Mouse (Mus musculus) thymus, postnatal 36 days (tissue): ENCODE data around the gene Rexo1.
A peak's percentile ranks its signal among the peaks of the same experiment; 100 is the strongest.
"Not testable (repeated sequence)": the region's sequence is repeated elsewhere in the genome, so short reads cannot be mapped to it uniquely, and the experiment has no call there.

ENCODE experiments used
- DNase-seq, 2 experiments: peaks; one replicate each; pipeline ENCODE4 v3.0.0; 2022; ENCODE audit warnings: mixed read lengths in 2 of 2

Rexo1 gene

DNA sequence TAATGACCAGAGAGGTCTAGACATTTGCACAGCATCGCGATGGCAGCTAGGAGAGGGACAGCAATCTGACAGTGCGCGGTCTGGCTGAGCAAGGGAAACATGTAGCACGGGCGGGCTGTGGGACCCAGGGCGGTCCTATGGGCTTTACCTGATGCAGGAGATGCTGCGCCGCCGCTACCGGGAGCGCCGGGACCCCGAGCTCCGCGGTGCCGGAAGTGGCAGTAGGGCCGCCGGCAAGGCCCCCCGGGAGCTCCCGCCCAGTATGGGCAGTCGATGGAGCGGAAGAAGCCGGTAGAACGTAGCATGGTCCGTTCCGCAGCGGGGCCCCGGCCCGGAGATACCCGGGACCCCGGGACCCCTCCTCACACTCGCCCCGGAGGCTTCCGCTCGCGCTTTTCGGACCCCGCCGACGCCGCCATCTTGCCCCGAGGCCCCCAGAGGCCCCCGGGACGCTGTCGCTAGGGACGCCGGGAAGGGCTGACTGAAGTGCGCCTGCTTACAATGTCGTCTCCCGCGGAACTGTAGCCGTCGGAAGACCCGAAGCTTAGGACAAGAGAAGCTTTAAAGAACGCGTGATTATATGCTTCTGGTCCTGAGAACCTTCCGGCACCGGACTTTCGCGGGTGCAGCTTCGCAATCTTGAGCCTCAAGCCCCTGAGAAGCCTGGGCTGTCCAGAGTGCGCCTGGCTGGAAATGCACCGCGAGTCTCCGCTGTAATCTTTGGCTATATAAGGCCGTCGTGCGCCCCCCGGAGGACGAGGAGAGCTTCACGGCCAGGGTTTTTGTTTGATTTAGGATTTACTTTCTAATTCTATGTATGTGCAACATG lies at the start of gene Rexo1:
TSS of gene Rexo1 (minus strand) at position 445 of the 829 bp plus-strand sequence.
- peak; percentile 92 to 95 for DNase-seq

DNA sequence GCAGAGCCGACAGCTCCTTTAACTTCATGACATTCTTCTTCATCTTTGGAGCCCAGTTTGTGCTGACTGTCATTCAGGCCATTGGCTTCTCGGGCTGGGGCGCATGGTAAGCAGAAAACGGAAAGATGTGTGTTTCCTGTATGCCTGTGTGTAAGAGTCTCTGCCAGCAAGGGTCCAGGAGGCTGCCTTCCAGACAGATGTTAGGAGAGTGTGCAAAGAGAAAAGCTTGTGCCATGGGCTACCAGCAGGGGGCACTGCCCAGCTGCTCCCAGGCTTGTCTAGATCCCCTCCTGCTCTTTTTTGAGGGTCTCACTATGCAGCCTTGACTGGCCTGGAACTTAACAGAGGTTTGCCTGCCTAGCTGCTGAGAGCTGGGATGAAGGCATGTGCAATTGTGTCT lies 49.7 kb upstream of the Rexo1 start:
- peak; percentile 81 to 85 for DNase-seq

DNA sequence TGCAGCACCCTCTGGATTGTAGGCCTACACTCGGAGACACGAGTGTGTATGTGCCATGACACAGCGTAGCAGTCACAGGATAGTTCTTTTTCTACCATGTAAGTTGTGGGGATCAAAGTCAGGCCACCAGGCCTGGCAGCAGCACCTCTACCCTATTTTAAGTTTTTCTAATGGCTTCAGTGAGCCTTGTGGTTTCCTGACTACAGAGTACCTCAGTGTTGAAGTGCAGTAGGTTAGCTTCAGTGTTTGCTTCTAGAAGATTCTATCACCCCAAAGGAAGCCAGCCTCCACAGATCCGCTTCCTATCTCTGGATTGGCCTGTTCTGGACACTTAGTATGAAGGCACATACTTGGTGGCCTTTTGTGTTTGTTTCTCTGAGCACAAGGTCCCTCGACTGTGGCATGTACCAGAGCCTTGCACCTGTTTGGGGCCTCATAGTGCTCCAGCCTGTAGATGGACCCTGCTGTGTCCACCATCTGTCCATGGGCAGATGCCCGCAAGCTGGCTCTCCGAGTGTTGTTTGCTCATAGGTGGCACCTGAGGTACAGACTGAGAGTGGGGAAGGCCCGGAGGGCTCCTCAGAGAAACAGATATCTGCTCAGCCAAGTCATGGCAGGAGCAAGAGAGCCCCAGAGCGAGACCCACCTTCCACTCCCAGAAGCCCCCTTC lies 48.9 kb upstream of the Rexo1 start:
- no peak for DNase-seq

DNA sequence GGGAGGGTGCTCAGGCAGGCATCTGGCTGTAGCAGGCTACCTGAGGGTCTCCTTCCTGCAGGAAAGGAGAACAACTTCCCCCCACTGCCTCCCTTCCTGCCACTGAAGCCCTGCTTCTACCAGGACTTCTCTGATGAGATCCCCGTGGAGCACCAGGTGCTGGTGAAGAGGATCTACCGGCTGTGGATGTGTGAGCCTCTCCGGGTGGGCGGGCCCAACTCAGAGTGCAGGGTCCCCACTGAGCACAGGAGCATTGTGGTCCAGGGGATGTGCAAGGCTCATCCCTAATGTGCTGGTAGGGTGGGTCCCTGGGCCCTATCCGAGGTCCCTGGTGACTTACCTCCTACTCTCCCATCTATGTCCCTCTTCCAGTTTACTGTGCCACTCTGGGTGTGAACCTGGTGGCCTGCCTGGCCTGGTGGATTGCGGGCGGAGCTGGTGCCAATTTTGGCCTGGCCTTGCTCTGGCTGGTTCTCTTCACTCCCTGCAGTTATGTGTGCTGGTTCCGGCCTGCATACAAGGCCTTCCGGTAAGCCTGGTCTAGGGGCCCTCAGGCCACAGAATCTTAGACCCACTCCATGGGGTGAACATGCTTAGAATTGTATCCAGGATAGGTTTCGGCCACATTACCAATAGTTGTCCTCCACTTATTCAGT lies 48.0 kb upstream of the Rexo1 start:
- peak in 1 of 2 experiments; percentile 13 for DNase-seq

DNA sequence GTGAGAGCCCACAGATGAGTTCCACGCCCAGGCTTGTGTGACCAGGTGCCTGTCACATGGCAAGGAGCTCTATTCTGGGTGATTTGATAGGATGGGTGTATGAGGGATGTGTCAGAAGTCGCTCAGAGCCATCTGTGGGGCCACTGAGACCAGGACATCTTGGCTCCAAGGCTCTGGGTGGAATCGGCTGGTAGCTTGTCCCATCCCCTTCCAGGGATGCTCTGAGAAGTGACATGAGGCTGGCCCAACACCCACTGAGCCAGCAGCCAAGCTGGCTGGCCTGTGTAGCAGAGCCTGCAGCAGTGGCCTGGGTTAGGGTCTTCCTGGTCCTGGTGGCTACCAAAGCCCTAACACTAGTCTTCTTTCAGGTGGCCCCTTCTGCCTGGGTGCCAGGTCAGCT lies 47.1 kb upstream of the Rexo1 start:
- DNase-seq: peak in 1 of 2 experiments; percentile 4

DNA sequence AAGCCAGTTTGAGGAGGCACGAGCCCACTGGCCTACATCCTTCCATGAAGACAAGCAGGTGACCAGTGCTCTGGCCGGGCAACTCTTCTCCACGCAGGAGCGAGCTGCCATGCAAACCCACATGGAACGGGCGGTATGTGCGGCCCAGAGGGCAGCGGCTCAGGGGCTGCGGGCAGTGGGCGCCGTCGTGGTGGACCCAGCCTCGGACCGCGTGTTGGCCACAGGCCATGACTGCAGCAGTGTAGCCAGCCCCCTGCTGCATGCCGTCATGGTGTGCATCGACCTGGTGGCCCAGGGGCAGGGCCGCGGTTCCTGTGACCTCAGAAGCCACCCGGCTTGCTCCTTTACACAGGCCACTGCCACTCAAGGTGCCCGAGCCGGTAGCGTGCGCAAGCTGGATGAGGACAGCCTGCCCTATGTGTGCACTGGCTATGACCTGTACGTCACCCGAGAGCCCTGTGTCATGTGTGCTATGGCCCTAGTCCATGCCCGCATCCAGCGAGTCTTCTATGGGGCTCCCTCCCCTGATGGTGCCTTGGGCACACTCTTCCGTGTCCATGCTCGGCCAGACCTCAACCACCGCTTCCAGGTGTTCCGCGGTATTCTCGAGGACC lies 45.5 kb upstream of the Rexo1 start:
- DNase-seq: peak in 1 of 2 experiments; percentile 43

DNA sequence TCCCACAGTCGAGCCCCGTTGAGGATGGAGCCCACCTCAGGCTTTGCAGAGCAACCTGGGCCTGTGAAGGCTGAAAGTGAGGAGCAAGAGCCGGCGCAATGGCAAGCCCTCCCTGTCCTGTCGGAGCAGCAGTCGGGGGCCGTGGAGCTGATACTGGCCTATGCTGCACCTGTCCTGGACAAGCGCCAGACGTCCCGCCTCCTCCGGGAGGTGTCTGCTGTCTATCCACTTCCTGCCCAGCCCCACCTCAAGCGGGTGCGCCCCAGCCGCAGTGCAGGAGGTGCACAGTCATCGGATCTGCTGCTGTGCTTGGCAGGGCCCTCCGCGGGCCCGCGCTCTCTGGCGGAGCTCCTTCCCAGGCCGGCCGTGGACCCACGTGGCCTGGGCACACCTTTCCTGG lies 44.9 kb upstream of the Rexo1 start:
- peak; percentile 59 to 81 for DNase-seq

DNA sequence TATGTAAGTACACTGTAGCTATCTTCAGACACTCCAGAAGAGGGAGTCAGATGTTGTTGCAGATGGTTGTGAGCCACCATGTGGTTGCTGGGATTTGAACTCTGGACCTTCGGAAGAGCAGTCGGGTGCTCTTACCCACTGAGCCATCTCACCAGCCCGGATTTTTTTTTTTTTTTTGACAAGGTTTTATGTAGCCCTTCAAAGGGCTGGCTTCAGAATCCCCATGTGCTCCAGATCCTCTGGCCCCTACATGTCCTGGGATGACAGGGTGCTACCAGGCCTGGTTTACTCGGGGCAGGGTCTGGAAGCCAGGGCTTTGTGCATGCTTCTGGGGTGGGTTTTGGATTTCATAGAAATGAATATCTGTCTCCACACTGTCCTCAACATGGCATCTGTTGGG lies 44.4 kb upstream of the Rexo1 start, which contains the start of gene Gm49322:
TSS of gene Gm49322 (plus strand) at position 301 of the 400 bp plus-strand sequence.
- DNase-seq: not testable (repeated sequence)

DNA sequence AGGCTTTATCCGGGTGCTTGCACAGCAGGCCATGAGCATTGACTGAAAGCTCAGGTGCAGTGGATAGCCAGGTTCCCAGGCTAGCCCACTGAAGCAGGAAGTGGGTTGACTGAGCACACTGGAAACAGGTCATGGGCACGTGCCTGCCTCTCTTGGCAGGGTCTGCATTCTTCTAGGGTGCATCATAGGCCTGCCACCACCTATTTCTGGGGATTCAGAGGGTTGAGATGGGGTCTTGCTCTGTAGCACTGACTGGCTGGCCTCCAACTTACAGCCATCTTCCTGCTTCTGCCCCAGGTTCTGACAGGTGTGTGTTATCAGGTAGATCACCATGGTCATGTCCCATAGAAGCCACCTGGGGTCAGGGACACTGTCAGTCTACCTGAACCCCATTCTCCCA lies 43.6 kb upstream of the Rexo1 start:
- DNase-seq: no peak

DNA sequence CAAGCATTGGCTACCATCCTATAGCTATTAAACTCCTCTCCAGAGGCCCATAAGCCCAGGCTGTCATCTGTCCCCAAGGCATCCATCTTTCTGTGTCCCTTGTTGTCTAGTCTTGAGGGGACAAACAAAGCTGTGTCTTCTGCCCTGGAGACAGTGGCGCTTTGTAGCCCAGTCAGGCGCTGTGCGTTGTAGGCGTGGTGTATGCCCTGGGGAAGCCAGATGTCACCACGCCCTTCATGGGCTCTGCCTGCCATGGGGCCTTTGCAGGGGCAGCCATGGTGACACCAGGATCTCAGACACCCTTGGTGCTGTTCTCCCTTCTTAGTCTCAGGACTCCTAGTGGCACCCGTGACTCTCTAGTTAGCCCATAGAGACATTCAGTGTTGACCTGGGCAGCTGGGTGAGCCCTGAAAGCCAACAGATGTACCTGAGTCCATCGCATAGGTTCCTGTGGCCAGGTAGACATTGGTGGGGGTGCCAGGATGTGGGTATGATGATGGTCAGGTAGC lies 42.7 kb upstream of the Rexo1 start:
- DNase-seq: peak in 1 of 2 experiments; percentile 55

DNA sequence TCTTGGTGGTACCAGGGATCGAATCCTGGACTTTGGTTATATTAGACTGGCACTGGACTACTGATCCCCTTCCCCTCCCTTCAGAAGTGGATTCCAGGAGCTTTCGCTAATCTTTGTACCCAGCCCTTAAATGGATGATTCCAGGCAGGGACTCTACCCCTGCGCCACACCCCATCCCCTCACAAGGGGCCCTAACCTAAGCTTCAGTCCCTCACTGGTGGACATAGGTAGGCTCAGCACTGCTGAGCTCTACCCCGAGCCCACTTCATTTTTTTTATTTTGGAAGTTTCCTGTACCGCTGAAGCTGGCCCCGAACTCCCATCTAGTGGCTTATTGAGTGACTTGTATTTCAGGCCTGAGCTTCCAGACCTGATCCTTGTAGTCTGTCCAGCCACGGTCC lies 42.0 kb upstream of the Rexo1 start:
- peak in 1 of 2 experiments; percentile 34 for DNase-seq

DNA sequence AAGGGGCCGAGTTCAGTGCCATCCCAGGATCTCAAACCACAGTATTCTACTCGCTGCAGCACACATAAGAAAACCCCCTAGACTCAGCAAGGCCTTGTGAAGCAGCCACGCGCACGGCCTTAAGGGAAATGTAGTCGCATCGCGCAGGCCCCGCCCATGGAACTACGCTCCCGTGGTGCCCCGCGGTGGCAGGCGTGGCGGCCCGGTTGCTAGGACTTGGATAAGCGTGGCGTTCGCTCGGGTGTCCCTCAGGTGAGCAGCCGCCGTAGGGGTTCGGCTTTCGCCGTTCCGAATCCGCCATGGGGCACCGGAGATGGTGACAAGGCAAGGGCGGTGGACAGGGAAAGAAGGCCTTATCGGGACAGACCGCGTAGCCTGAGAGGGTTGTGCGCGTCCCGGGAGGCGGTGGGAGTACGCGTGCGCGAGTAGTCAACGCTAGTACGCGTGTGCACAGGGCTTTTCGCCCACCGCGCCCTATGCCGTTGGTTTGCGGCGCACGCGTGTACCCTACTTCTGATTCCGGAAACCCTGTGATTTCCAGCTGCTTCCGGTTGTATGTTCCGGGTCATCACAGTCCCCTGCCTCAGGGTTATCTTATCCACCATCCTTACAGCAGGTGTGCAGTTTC lies 41.5 kb upstream of the Rexo1 start, which contains the start of the genes Scamp4 and Adat3:
TSS of gene Scamp4 (plus strand) at position 175 of the 628 bp plus-strand sequence.
TSS of gene Adat3 (plus strand) at position 183 of the 628 bp plus-strand sequence.
- peak; percentile 95 to 96 for DNase-seq

DNA sequence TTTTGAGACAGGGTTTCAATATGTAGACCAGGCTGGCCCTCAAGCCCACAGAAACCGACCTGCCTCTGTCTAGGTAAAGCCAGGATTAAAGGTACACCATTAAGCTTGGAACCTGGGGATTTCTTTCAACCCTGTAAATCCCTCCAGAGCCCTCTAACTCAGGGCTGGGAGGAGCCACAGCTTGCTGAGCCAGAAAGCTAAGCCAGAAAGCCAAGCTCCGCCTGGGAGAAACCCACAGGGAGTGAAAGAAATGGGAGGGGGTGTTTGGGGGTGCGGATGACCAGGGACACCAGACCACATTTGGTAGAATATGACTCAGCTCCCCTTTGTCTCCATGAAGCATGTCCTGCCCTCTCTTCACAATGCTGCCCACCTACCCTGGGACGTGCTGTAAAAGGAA lies 35.0 kb upstream of the Rexo1 start:
- DNase-seq: no peak

DNA sequence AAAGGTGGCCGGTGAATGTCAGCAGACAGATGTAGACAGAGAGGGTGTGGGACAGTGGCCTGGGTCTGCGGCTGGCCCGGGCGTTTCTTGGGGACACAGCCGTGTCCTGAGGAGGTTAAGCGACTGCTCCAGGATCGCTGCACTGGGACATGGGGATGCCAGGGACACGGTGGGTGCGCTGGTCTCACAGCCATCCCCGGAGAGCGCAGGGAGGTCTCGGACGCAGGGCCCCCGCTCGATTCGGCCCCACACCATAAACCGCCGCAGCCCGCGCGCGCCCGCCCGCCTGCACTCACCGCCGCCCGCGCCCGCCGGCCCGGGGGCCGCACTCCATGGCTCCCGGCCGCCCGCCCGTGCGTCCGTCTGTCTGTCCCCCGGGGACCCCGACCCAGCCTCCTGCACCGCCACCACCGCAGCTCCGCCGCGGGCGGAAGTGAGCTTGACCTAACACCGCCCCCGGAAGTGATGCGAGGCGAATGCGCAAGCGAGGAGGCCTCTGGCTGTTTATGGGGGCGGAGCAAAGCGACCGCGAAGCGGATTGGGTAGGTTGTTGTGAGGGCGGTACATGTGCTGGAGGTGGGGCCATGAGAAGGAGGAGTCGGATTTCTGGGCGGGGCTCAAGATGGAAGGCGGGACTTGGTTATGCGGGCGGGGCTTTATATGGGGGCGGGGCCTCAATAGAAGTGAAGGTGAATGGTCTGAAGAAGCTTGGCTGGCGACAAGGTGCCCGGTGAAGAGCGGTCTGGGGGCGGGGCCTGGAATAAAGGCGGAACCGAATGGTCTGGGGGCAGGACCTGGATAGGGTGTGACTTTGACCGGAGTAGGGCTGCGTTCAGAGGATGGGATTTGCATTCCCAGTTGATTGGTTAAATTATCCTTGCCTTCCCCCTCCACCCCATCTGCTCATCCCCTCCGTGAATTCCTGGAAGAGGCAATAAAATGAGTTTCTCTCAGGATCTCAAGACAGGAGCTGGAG lies 28.8 kb upstream of the Rexo1 start, which contains the start of gene Abhd17a:
TSS of gene Abhd17a (minus strand) at position 463 of the 976 bp plus-strand sequence.
- peak; percentile 92 to 95 for DNase-seq

DNA sequence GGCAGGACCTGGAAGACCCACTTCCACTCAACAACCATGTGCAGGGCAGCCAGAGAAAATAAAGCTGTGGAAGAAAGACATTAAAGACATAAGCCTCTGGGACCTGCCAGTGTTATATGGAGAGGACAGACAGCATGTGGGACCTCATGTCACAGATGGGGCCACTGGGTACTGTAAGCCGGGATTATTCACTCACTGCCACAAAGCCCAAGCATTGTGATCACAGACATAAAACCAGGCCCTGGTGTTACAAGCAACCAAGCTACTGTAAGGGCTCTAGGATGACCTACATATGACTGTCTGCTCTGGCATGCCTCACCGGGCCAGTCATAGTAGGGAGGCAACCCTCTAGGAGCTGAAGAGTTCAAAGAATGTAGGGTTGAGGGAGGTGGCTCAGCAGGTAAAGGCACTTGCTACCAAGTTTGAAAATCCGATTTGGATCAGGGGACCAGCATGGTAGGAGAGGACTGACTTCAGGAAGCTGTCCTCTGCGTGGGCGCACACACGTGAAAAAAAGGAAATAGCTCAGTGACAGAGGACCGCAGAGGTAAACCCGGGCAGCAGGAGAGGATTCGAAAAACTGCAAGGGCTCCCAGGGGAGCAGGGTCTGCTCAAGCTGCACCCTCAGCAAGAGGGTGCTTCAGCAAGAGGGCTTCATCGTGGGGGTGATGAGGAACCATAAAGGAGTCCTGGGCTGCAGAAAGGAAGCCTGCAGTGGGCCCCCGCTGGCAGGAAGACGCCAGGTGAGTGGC lies 27.9 kb upstream of the Rexo1 start:
- peak in 1 of 2 experiments; percentile 37 for DNase-seq

DNA sequence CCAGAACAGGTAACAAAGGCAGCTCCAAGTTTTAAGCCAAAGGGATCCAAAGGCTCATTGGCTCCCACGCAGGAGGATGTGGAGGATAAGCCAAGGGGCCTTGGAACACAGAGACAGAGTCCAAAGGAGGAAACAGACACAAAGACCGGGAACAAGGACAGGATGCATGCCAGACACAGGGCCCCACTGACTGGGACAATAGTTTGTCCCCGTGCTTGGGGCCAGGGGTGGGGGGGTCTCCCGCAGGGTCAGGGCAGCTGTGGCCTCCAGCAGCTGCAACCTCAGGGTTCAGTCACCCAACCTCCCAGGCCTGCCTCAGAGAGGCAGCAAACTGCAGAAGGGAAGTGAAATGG lies 25.9 kb upstream of the Rexo1 start:
- DNase-seq: no peak

DNA sequence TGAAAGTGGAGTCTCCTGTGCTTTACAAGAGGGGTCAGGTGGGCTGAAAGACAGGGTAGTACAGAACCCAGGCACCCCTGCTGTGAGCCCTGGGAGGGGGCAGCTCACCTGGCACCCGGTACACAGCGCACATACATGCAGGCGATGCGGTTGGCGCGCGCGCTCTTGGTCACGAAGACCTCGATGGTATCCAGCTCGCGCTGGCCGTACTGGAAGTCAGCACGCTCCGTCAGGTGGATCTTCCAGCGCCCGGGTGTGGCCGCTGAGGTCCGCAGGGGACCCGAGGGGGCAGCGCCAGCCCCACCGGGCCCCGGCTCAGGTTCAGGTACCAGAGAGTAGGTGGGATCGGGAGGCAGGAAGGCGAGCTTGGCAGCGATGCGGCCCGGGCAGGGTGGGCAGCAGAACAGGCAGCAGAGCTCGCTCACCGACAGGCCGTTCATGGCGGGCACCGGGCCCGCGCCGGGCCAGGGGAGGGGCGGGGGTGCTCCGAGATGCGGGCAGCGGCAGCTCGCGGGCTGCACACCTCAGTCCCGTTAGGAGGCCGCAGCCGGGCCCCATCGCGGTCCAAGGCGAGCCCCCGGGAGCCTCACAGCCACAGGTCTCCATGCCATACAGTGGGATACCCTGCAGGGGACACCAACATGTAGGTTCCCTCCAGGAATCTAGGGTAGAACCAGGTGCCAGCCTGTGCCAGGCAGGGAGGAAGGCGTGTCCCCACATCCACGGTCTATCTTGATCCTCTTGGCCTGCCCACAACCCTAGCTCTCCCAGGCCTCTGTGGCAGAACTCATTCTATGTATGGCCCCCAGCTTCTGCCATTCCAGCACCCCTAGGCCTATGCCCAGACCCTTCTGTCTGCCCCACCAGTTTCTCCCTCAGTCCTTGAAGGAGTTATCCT lies 25.3 kb upstream of the Rexo1 start:
- DNase-seq: no peak

DNA sequence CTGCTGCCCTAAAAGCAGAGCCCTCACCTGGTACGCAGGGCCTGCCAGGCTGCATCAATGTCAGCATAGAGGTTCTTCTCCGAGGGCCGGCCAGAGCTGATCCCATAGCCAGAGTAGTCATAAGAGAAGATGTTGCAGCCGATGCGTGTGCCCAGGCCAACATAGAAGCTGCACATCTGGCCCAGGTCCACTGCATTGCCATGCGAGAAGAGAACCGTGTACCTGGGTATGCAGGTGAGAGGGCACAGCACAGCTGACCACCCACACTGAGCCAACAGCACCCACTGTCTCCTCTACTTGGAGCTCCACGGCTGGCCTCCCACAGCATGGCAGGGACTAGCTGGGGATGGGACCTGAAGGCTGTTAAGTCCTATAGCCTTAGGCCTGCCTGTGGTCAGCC lies 24.2 kb upstream of the Rexo1 start:
- DNase-seq: no peak
